Comparison of ENCODE assay signal across 20 mouse cellular contexts in the genomic region with DNA sequence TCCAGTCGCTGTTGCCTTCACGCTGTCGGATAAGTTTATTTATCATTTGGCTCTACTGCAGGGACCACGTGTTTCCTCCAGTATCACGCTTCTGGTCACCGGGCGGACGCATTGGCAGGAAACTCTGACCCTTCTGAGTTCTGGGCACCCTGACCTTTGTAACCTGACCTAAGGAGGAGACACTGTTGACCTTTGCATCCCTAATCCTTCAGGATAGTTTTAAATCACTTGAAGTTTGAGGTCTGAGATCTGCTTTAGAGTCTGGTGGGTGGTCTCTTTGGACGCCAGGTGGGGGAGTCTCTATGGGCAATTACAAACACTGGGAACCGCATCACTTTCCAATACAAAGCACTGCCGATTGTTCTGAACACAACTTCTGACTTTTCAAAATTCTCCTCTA.
A peak's percentile ranks its signal among the peaks of the same experiment; 100 is the strongest.
DNase-seq lines count a peak whose midpoint lies in the region; ATAC-seq lines count a peak whose summit lies in the region.
"Had no signal": no experiment of that assay in that cellular context is flagged by ENCODE, and none has a peak within 500 bp of the region (broad histone marks: within the 10 kb centered on the region; RNA-seq: fewer than 3 reads in every experiment).

No protein-coding gene starts in this region.

- no peak overlapping the region for H3K27ac ChIP-seq in kidney, embryonic 16.5 days (ENCODE audit: low read length)
- no peak overlapping the region for H3K27ac ChIP-seq in embryonic facial prominence, embryonic 10.5 days (replicated peaks)
- no peak overlapping the region for H3K27ac ChIP-seq in limb, embryonic 10.5 days
- H3K27ac ChIP-seq: embryonic facial prominence, embryonic 13.5 days; gastrocnemius, adult 2 months; hindbrain, embryonic 12.5 days; liver, embryonic 12.5 days; lung, embryonic 15.5 days had no signal

- peak; percentile 17 to 26 for DNase-seq in kidney, adult 8-10 months
- DNase-seq in embryo, embryonic 10.5 days (ENCODE audit: low spot score), result peak; percentile 73
- peak; percentile 37 for DNase-seq in embryonic facial prominence, embryonic 10.5 days (ENCODE audit: low spot score)
- peak; percentile 33 for DNase-seq in limb, embryonic 10.5 days (ENCODE audit: low spot score)
- no peak for DNase-seq in thymus, postnatal 0 days (ENCODE audit: low spot score)
- no peak for DNase-seq in urinary bladder, postnatal 25 days (ENCODE audit: low spot score)
- DNase-seq in layer of hippocampus, adult 18-20 months (ENCODE audit: low spot score in 2 of 2), result no peak
- DNase-seq: cerebellum, adult 9-11 months; forebrain, postnatal 0 days; gastrocnemius, adult 2 months; right cerebral cortex, postnatal 14 days; thymus, postnatal 36 days had no signal

- H3K27me3 ChIP-seq in kidney, embryonic 16.5 days (ENCODE audit: insufficient read depth, low read length), result no peaks in the 10 kb centered on the region
- no peaks in the 10 kb centered on the region for H3K27me3 ChIP-seq in embryonic facial prominence, embryonic 10.5 days (replicated peaks; ENCODE audit: low read depth, poor library complexity, severe bottlenecking)
- no peaks in the 10 kb centered on the region for H3K27me3 ChIP-seq in limb, embryonic 10.5 days (ENCODE audit: low read depth, poor library complexity, severe bottlenecking)
- H3K27me3 ChIP-seq: embryonic facial prominence, embryonic 13.5 days; hindbrain, embryonic 12.5 days; liver, embryonic 12.5 days; lung, embryonic 15.5 days had no signal

- no peaks in the 10 kb centered on the region for H3K9me3 ChIP-seq in kidney, embryonic 16.5 days (ENCODE audit: low read length)
- H3K9me3 ChIP-seq in embryonic facial prominence, embryonic 10.5 days, result no peaks in the 10 kb centered on the region
- no peaks in the 10 kb centered on the region for H3K9me3 ChIP-seq in limb, embryonic 10.5 days (replicated peaks)
- H3K9me3 ChIP-seq: embryonic facial prominence, embryonic 13.5 days; G1E; hindbrain, embryonic 12.5 days; liver, embryonic 12.5 days; lung, embryonic 15.5 days had no signal

- H3K36me3 ChIP-seq in kidney, embryonic 16.5 days (ENCODE audit: insufficient read depth, low read length), result no peaks in the 10 kb centered on the region
- H3K36me3 ChIP-seq in embryonic facial prominence, embryonic 10.5 days (replicated peaks), result no peaks in the 10 kb centered on the region
- no peaks in the 10 kb centered on the region for H3K36me3 ChIP-seq in limb, embryonic 10.5 days
- H3K36me3 ChIP-seq: embryonic facial prominence, embryonic 13.5 days; G1E; hindbrain, embryonic 12.5 days; liver, embryonic 12.5 days; lung, embryonic 15.5 days had no signal

- H3K4me3 ChIP-seq in kidney, embryonic 16.5 days (ENCODE audit: low read length), result no peak overlapping the region
- H3K4me3 ChIP-seq in embryonic facial prominence, embryonic 10.5 days, result no peak overlapping the region
- no peak overlapping the region for H3K4me3 ChIP-seq in limb, embryonic 10.5 days
- H3K4me3 ChIP-seq: embryonic facial prominence, embryonic 13.5 days; gastrocnemius, adult 2 months; hindbrain, embryonic 12.5 days; liver, embryonic 12.5 days; lung, embryonic 15.5 days had no signal

- no peaks in the 10 kb centered on the region for H3K4me1 ChIP-seq in kidney, embryonic 16.5 days (ENCODE audit: insufficient read depth, low read length)
- peaks cover 16% of the 10 kb centered on the region for H3K4me1 ChIP-seq in embryonic facial prominence, embryonic 10.5 days
- H3K4me1 ChIP-seq in limb, embryonic 10.5 days, result peaks cover 19% of the 10 kb centered on the region
- H3K4me1 ChIP-seq: embryonic facial prominence, embryonic 13.5 days; hindbrain, embryonic 12.5 days; liver, embryonic 12.5 days had no signal

- ATAC-seq in kidney, embryonic 16.5 days (ENCODE audit: low FRiP score, low TSS enrichment), result no peak
- ATAC-seq: CD4-positive, CD25-positive, alpha-beta regulatory T cell, adult 4 months; forebrain, postnatal 0 days; inflammation-experienced regulatory T-cells, adult 6 months; liver, embryonic 12.5 days had no signal

- 14% methylated on average over 11 of the region's 11 CpGs for WGBS in kidney, embryonic 16.5 days
- 8% methylated on average over 11 of the region's 11 CpGs for WGBS in embryonic facial prominence, embryonic 10.5 days
- WGBS in limb, embryonic 10.5 days, result 2% methylated on average over 11 of the region's 11 CpGs

- H3K9ac ChIP-seq in kidney, embryonic 16.5 days (replicated peaks; ENCODE audit: low read length), result no peak overlapping the region
- H3K9ac ChIP-seq: embryonic facial prominence, embryonic 13.5 days; forebrain, postnatal 0 days; hindbrain, embryonic 12.5 days; liver, embryonic 12.5 days; lung, embryonic 15.5 days had no signal

- H3K4me2 ChIP-seq in kidney, embryonic 16.5 days (replicated peaks; ENCODE audit: low read depth, low read length), result no peak overlapping the region
- H3K4me2 ChIP-seq: embryonic facial prominence, embryonic 13.5 days; hindbrain, embryonic 12.5 days; liver, embryonic 12.5 days; lung, embryonic 15.5 days had no signal

Comparison
In these comparisons a context has a peak if more than half of its experiments do, and no peak if none do; other contexts are left out.
1. DNase-seq: peak in kidney, adult 8-10 months (2 of 2), embryo, embryonic 10.5 days (single experiment), embryonic facial prominence, embryonic 10.5 days (single experiment) and limb, embryonic 10.5 days (single experiment); none in thymus, postnatal 0 days (single experiment), urinary bladder, postnatal 25 days (single experiment) and layer of hippocampus, adult 18-20 months (0 of 2).